Mouse (Mus musculus) lung, postnatal 0 days (tissue): ENCODE results near the gene Ift74. TPM values are rescaled to one million over a fixed set of nuclear protein-coding genes. Genes with fewer than 3 reads are reported as not detected.
A peak's percentile ranks its signal among the peaks of the same experiment; 100 is the strongest.

ENCODE experiments used
- ATAC-seq: fragments of 200-750 bp; cut with Nextera tagmentation; 2 replicates; pipeline ENCODE4 v1.8.0; 2017; ENCODE audit warnings: moderate library complexity
- DNase-seq: peaks from one replicate; pipeline ENCODE4 v3.0.0-alpha.2; 2016; ENCODE audit warnings: low spot score
- H3K27ac ChIP-seq: fragments of 300-500 bp; sonication (generic); 2 replicates; pipeline ENCODE4 v1.5.1; 2014; ENCODE audit warnings: antibody characterized with exemption, mild to moderate bottlenecking, low read length, mixed read lengths
- H3K27me3 ChIP-seq: fragments of 300-500 bp; sonication (generic); replicated peaks from 2 replicates; pipeline ENCODE4 v1.6.1; 2014; ENCODE audit warnings: low read length, mixed read lengths; ENCODE audit not compliant: insufficient read depth
- H3K36me3 ChIP-seq: fragments of 300-500 bp; sonication (generic); 2 replicates; pipeline ENCODE4 v1.6.1; 2014; ENCODE audit warnings: low read length, mixed read lengths; ENCODE audit not compliant: insufficient read depth
- H3K4me1 ChIP-seq: fragments of 300-500 bp; sonication (generic); 2 replicates; pipeline ENCODE4 v1.6.1; 2014; ENCODE audit warnings: antibody characterized with exemption, low read depth, low read length, mixed read lengths; ENCODE audit not compliant: insufficient read depth
- H3K4me2 ChIP-seq: fragments of 300-500 bp; sonication (generic); replicated peaks from 2 replicates; pipeline ENCODE4 v1.6.1; 2014; ENCODE audit warnings: low read depth, mild to moderate bottlenecking, low read length, moderate library complexity, mixed read lengths
- H3K4me3 ChIP-seq: fragments of 300-500 bp; sonication (generic); 2 replicates; pipeline ENCODE4 v1.5.1; 2014; ENCODE audit warnings: low read depth, low read length
- H3K9ac ChIP-seq: fragments of 300-500 bp; sonication (generic); replicated peaks from 2 replicates; pipeline ENCODE4 v1.6.1; 2014; ENCODE audit warnings: low read depth, mild to moderate bottlenecking
- H3K9me3 ChIP-seq: fragments of 300-500 bp; sonication (generic); 2 replicates; pipeline ENCODE4 v1.6.1; 2016; ENCODE audit warnings: low read length, mixed read lengths
- CTCF ChIP-seq: IDR thresholded peaks from 2 replicates; pipeline ENCODE4 v1.5.1; 2016; ENCODE audit warnings: antibody characterized with exemption, mild to moderate bottlenecking
- EP300 ChIP-seq: IDR thresholded peaks from 2 replicates; pipeline ENCODE4 v1.6.1; 2016; ENCODE audit warnings: antibody characterized with exemption, mild to moderate bottlenecking, control low read depth
- WGBS: fragments of 180-500 bp; shearing (Covaris S2); extraction: QIAGEN DNeasy Blood & Tissue Kit; methylation state at CpG from one replicate; pipeline ENCODE4 v1.1.7; 2014; 5-methylcytosine and 5-hydroxymethylcytosine counted together
- polyA plus RNA-seq: library from polyadenylated mRNA; unstranded; fragments of >200 nt; fragmentation: Nextera tagmentation; extraction: Ambion mirVana; gene quantifications from 2 replicates; pipeline ENCODE4 v1.2.1, GENCODE M21; 2015

Gene Ift74
- 22.0 and 24.8 TPM in 2 replicates for polyA plus RNA-seq

- 4% methylated on average over 29 of the region's 29 CpGs for WGBS
- Histone ChIP-seq H3K9ac (peak within 1 kb of the TSS; percentile 68), H3K27me3 (no peaks in the 10 kb centered on the region), H3K4me2 (peak within 1 kb of the TSS; percentile 72), H3K9me3 (no peaks in the 10 kb centered on the region), H3K4me1 (peaks cover 3% of the 10 kb centered on the region; the same call in 1 of the 2 replicates), H3K4me3 (peak within 1 kb of the TSS; percentile 55), H3K27ac (peak within 1 kb of the TSS; percentile 70), H3K36me3 (no peaks in the 10 kb centered on the region)
- DNase-seq (peak; percentile 98), ATAC-seq (peak; percentile 100)
- TF ChIP-seq EP300 (peak; percentile 90), CTCF (no peak)
These were observed at the start of gene Ift74 for GRCm38 (mm10) chr4:94613972-94614626. Gene Ift74 (plus strand): TSS chr4:94614491.

GRCm38 (mm10) chr4:94572677-94573076 is 41.6 kb upstream of the Ift74 start:
- DNase-seq = no peak
- Histone ChIP-seq H3K4me1 (no peaks in the 10 kb centered on the region), H3K9me3 (no peaks in the 10 kb centered on the region), H3K27me3 (no peaks in the 10 kb centered on the region), H3K36me3 (peaks cover 14% of the 10 kb centered on the region; the same call in 1 of the 2 replicates), H3K9ac (no peak overlapping the region), H3K4me3 (no peak overlapping the region), H3K27ac (no peak overlapping the region), H3K4me2 (no peak overlapping the region)
- TF ChIP-seq EP300 = no peak
- 95% methylated on average over 4 of the region's 4 CpGs for WGBS
- no peak for ATAC-seq

GRCm38 (mm10) chr4:94591765-94592381 is 22.4 kb upstream of the Ift74 start:
- Histone ChIP-seq H3K9me3 (no peaks in the 10 kb centered on the region), H3K4me2 (no peak overlapping the region), H3K27me3 (no peaks in the 10 kb centered on the region), H3K9ac (no peak overlapping the region), H3K27ac (no peak overlapping the region), H3K4me1 (peaks cover 8% of the 10 kb centered on the region; the same call in 1 of the 2 replicates), H3K4me3 (no peak overlapping the region), H3K36me3 (no peaks in the 10 kb centered on the region)
- TF ChIP-seq EP300 (no peak), CTCF (no peak)
- DNase-seq (no peak), ATAC-seq (no peak)
- WGBS = 64% methylated on average over 4 of the region's 4 CpGs

DNA sequence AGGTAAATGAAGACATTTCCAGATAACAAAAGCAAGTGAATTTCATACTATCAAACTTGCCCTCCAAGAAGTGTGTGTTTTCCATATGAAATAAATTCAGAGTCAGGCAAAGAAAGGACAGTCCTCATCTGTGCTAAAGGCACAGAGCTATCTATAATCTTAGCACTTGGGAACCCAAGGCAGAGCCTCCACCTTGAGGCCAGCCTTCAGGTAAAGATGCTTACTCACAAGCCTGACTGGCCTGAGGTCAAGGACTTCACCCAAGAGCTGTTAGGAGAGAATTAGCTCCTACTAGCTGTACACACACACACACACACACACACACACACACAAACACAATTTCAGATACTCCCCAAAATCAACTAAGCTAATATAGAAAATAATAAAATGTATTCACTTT is 21.6 kb upstream of the Ift74 start:
- H3K27me3 ChIP-seq = no peaks in the 10 kb centered on the region
- no peak overlapping the region for H3K4me2 ChIP-seq

GRCm38 (mm10) chr4:94601395-94601794 is 12.9 kb upstream of the Ift74 start:
- ATAC-seq = no peak
- Histone ChIP-seq H3K9me3 (no peaks in the 10 kb centered on the region), H3K27me3 (no peaks in the 10 kb centered on the region), H3K4me2 (no peak overlapping the region), H3K9ac (no peak overlapping the region), H3K4me3 (no peak overlapping the region), H3K27ac (no peak overlapping the region), H3K4me1 (peaks cover 7% of the 10 kb centered on the region; the same call in 1 of the 2 replicates), H3K36me3 (no peaks in the 10 kb centered on the region)
- no peak for DNase-seq
- WGBS = 67% methylated on average over 4 of the region's 4 CpGs
- TF ChIP-seq EP300 = no peak
- TF ChIP-seq CTCF = peak; percentile 45

More for the DNA sequence above, 21.6 kb upstream of the Ift74 start:
- no peaks in the 10 kb centered on the region for H3K9me3 ChIP-seq
- no peak for ATAC-seq
- TF ChIP-seq EP300 (no peak), CTCF (no peak)
- DNase-seq = no peak
- H3K9ac ChIP-seq = no peak overlapping the region
- H3K27ac ChIP-seq = no peak overlapping the region
- no peak overlapping the region for H3K4me3 ChIP-seq
- H3K4me1 ChIP-seq = peaks cover 8% of the 10 kb centered on the region; the same call in 1 of the 2 replicates
- no peaks in the 10 kb centered on the region for H3K36me3 ChIP-seq

- no peaks in the 10 kb centered on the region for H3K27me3 ChIP-seq
- H3K27ac ChIP-seq = peak overlapping the region; percentile 79
- 2% methylated on average over 33 of the region's 33 CpGs for WGBS
- DNase-seq = peak; percentile 61
- peak; percentile 61 for ATAC-seq
- peak overlapping the region; percentile 83 for H3K9ac ChIP-seq
- no peaks in the 10 kb centered on the region for H3K9me3 ChIP-seq
- no peaks in the 10 kb centered on the region for H3K36me3 ChIP-seq
- peak overlapping the region; percentile 73 for H3K4me3 ChIP-seq
- TF ChIP-seq EP300 = no peak
- no peak for TF ChIP-seq CTCF
- H3K4me2 ChIP-seq = peak overlapping the region; percentile 81
- H3K4me1 ChIP-seq = peaks cover 7% of the 10 kb centered on the region; the same call in 1 of the 2 replicates
These were observed 11.7 kb upstream of the Ift74 start for GRCm38 (mm10) chr4:94602496-94603030.
